Mouse (Mus musculus): ENCODE measurements around the gene Urb1. TPM values are rescaled to one million over a fixed set of nuclear protein-coding genes. Genes with fewer than 3 reads are reported as not detected.

Urb1 gene
- 5.6 and 6.2 TPM in 2 replicates for polyA plus RNA-seq (2015; fragmentation: Nextera tagmentation; extraction: Ambion mirVana)

DNA sequence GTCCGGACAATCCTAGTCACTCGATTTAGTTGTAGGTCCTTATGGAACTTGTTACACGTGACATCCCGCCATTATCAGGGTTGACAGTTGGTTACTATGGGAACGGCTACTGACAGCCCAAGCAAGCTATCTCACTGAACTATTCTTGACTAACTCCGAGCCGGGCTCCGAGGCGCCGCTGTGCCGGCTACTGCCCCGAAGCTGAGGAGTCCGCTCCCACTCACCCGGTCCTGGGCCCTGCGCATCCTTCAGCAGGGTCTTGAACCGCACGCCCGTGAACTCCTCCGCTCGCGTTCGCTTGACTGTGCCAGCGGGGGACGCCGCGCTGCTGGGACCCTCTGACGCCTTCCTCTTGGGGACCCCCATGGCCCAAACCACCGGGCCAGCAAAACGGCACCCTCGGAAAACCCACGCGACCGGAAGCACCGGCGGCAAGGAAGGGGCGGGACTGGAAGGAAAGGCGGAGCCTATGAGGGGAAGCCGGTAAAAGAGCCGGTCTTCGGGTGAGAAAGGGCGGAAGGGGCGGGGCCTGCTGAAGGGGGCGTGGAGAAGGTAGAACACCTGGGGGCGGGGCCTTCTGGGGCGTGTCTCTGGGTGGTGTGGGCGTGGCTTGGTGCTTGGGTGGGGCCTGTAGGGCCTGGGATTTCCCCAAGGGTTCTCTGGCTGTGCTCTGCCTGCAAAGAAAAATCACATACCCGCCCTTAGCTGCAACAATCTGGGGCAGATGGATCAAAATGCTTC, at the start of gene Urb1:
TSS of gene Urb1 (minus strand) at position 439 of the 741 bp plus-strand sequence.
- WGBS = under 1% methylated on average over 47 of the region's 47 CpGs
- H3K4me3 ChIP-seq (ENCODE audit: low read length) = peak within 1 kb of the TSS; percentile 87
- H3K9me3 ChIP-seq (ENCODE audit: control insufficient read depth, low read length) = no peaks in the 10 kb centered on the region
- H3K9ac ChIP-seq (ENCODE audit: low read depth, low read length) = peak within 1 kb of the TSS; percentile 62
- H3K27ac ChIP-seq (ENCODE audit: low read length) = peak within 1 kb of the TSS; percentile 62
- no peaks in the 10 kb centered on the region for H3K27me3 ChIP-seq (replicated peaks; ENCODE audit: control insufficient read depth, insufficient read depth, low read length)
- no peaks in the 10 kb centered on the region for H3K36me3 ChIP-seq (ENCODE audit: control insufficient read depth, insufficient read depth, low read length)
- peak within 1 kb of the TSS; percentile 62 for H3K4me2 ChIP-seq (ENCODE audit: low read depth, low read length)
- ATAC-seq = peak; percentile 97
- peaks cover 4% of the 10 kb centered on the region; the same call in 1 of the 2 replicates for H3K4me1 ChIP-seq (ENCODE audit: control insufficient read depth, insufficient read depth, low read length)

GRCm38 (mm10) chr16:90858206-90858605, 48.0 kb upstream of the Urb1 start:
- no peak for ATAC-seq
- Histone ChIP-seq H3K36me3 (ENCODE audit: control insufficient read depth, insufficient read depth, low read length) (no peaks in the 10 kb centered on the region), H3K9me3 (ENCODE audit: control insufficient read depth, low read length) (no peaks in the 10 kb centered on the region), H3K27me3 (replicated peaks; ENCODE audit: control insufficient read depth, insufficient read depth, low read length) (no peaks in the 10 kb centered on the region), H3K4me3 (ENCODE audit: low read length) (no peak overlapping the region), H3K4me1 (ENCODE audit: control insufficient read depth, insufficient read depth, low read length) (no peaks in the 10 kb centered on the region), H3K9ac (ENCODE audit: low read depth, low read length) (no peak overlapping the region), H3K4me2 (ENCODE audit: low read depth, low read length) (no peak overlapping the region), H3K27ac (ENCODE audit: low read length) (no peak overlapping the region)
- 72% methylated on average over 4 of the region's 4 CpGs for WGBS

DNA sequence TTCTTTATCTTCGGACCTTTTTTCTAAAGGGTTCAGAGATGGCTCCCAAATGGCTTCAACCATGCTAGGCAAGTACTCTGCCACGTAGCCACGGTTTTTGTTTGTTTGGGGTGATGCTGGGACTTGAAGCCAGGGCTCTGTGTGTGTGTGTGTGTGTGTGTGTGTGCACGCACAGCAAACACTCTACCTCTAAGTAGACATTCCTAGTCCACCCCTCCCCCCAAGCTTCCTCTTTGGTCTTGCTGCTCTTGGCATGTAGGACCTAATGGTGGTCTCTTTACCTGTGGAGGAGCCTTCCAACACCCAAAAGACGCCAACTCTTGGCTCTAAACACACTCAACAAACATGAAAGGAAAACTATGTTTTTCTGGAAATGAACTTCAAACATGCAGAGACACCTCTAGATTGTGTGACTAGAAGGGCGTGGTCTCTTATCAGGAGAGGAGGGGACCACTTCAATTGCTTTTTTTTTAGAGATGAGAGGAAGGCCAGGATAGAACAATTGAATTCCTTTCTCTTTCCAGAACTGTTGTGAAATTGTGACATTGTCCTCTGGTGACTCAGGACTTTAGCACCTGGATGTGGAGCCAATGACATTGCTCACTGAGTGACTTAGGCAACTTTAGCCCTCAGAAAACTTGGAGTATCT, 46.5 kb upstream of the Urb1 start:
- Histone ChIP-seq H3K4me1 (ENCODE audit: control insufficient read depth, insufficient read depth, low read length) (no peaks in the 10 kb centered on the region), H3K4me3 (ENCODE audit: low read length) (no peak overlapping the region), H3K9me3 (ENCODE audit: control insufficient read depth, low read length) (no peaks in the 10 kb centered on the region), H3K27ac (ENCODE audit: low read length) (no peak overlapping the region), H3K36me3 (ENCODE audit: control insufficient read depth, insufficient read depth, low read length) (no peaks in the 10 kb centered on the region), H3K4me2 (ENCODE audit: low read depth, low read length) (no peak overlapping the region), H3K9ac (ENCODE audit: low read depth, low read length) (no peak overlapping the region), H3K27me3 (replicated peaks; ENCODE audit: control insufficient read depth, insufficient read depth, low read length) (no peaks in the 10 kb centered on the region)
- 75% methylated on average over 6 of the region's 6 CpGs for WGBS
- no peak for ATAC-seq

- no peak for ATAC-seq
- no peaks in the 10 kb centered on the region for H3K27me3 ChIP-seq (replicated peaks; ENCODE audit: control insufficient read depth, insufficient read depth, low read length)
- H3K9me3 ChIP-seq (ENCODE audit: control insufficient read depth, low read length) = no peaks in the 10 kb centered on the region
- no peaks in the 10 kb centered on the region for H3K4me1 ChIP-seq (ENCODE audit: control insufficient read depth, insufficient read depth, low read length)
- 67% methylated on average over 11 of the region's 11 CpGs for WGBS
- H3K9ac ChIP-seq (ENCODE audit: low read depth, low read length) = no peak overlapping the region
- H3K27ac ChIP-seq (ENCODE audit: low read length) = no peak overlapping the region
- no peak overlapping the region for H3K4me3 ChIP-seq (ENCODE audit: low read length)
- no peak overlapping the region for H3K4me2 ChIP-seq (ENCODE audit: low read depth, low read length)
- no peaks in the 10 kb centered on the region for H3K36me3 ChIP-seq (ENCODE audit: control insufficient read depth, insufficient read depth, low read length)
These were observed 41.6 kb upstream of the Urb1 start for GRCm38 (mm10) chr16:90851621-90852334.

DNA sequence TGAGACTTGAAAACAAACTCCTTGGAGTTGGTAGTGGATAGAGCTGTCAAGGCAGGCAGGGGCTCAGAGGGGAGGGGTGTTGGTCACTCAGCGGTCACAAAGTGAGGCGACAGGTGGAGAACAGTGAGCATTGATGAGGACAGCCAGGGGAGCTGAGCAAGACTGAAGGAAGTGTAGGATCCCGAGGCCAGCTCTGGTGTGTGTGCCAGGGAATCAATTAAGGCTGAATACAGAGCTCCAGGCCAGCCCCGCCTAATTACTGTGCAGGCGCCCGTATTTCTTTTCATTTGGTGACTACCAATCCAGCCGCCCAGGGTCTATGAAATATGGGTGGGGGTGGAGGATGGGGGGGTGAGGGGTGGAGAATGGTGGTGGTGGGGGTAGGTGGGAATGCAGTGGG, 40.7 kb upstream of the Urb1 start:
- no peaks in the 10 kb centered on the region for H3K4me1 ChIP-seq (ENCODE audit: control insufficient read depth, insufficient read depth, low read length)
- no peak for ATAC-seq
- H3K27me3 ChIP-seq (replicated peaks; ENCODE audit: control insufficient read depth, insufficient read depth, low read length) = no peaks in the 10 kb centered on the region
- H3K36me3 ChIP-seq (ENCODE audit: control insufficient read depth, insufficient read depth, low read length) = no peaks in the 10 kb centered on the region
- H3K27ac ChIP-seq (ENCODE audit: low read length) = no peak overlapping the region
- no peak overlapping the region for H3K4me3 ChIP-seq (ENCODE audit: low read length)
- no peak overlapping the region for H3K4me2 ChIP-seq (ENCODE audit: low read depth, low read length)
- no peak overlapping the region for H3K9ac ChIP-seq (ENCODE audit: low read depth, low read length)
- H3K9me3 ChIP-seq (ENCODE audit: control insufficient read depth, low read length) = no peaks in the 10 kb centered on the region
- 62% methylated on average over 7 of the region's 7 CpGs for WGBS

GRCm38 (mm10) chr16:90849262-90849661, 39.0 kb upstream of the Urb1 start:
- WGBS = 47% methylated on average over 12 of the region's 12 CpGs
- Histone ChIP-seq H3K9ac (ENCODE audit: low read depth, low read length) (no peak overlapping the region), H3K4me2 (ENCODE audit: low read depth, low read length) (no peak overlapping the region), H3K9me3 (ENCODE audit: control insufficient read depth, low read length) (no peaks in the 10 kb centered on the region), H3K36me3 (ENCODE audit: control insufficient read depth, insufficient read depth, low read length) (no peaks in the 10 kb centered on the region), H3K4me1 (ENCODE audit: control insufficient read depth, insufficient read depth, low read length) (no peaks in the 10 kb centered on the region), H3K27ac (ENCODE audit: low read length) (no peak overlapping the region), H3K4me3 (ENCODE audit: low read length) (no peak overlapping the region), H3K27me3 (replicated peaks; ENCODE audit: control insufficient read depth, insufficient read depth, low read length) (no peaks in the 10 kb centered on the region)
- no peak for ATAC-seq

GRCm38 (mm10) chr16:90848697-90849096, 38.5 kb upstream of the Urb1 start:
- no peak for ATAC-seq
- Histone ChIP-seq H3K27me3 (replicated peaks; ENCODE audit: control insufficient read depth, insufficient read depth, low read length) (no peaks in the 10 kb centered on the region), H3K4me1 (ENCODE audit: control insufficient read depth, insufficient read depth, low read length) (no peaks in the 10 kb centered on the region), H3K36me3 (ENCODE audit: control insufficient read depth, insufficient read depth, low read length) (no peaks in the 10 kb centered on the region), H3K9ac (ENCODE audit: low read depth, low read length) (no peak overlapping the region), H3K4me2 (ENCODE audit: low read depth, low read length) (no peak overlapping the region), H3K9me3 (ENCODE audit: control insufficient read depth, low read length) (no peaks in the 10 kb centered on the region), H3K4me3 (ENCODE audit: low read length) (no peak overlapping the region), H3K27ac (ENCODE audit: low read length) (no peak overlapping the region)
- 67% methylated on average over 7 of the region's 7 CpGs for WGBS

DNA sequence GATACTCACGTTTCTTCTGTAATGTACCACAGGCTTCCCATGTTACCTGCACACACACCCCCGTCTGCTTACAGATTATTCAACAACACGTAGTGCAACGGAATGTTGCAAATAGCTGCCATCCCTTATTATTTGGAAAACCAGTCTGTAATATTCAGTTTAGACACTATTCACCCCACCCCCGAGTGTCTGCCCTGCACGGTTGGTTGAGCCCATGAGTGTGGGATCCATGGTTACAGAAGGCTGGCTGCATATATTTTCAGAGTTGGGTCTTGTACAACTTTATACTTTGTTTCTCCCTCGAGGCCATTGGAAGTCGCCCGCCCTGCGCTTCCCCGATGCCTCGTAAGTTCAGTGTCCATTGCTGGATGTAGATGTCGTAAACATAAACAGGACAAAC, 35.4 kb upstream of the Urb1 start:
- no peak for ATAC-seq
- H3K9me3 ChIP-seq (ENCODE audit: control insufficient read depth, low read length) = no peaks in the 10 kb centered on the region
- no peaks in the 10 kb centered on the region for H3K4me1 ChIP-seq (ENCODE audit: control insufficient read depth, insufficient read depth, low read length)
- WGBS = 83% methylated on average over 13 of the region's 13 CpGs
- H3K36me3 ChIP-seq (ENCODE audit: control insufficient read depth, insufficient read depth, low read length) = no peaks in the 10 kb centered on the region
- no peak overlapping the region for H3K4me2 ChIP-seq (ENCODE audit: low read depth, low read length)
- no peak overlapping the region for H3K27ac ChIP-seq (ENCODE audit: low read length)
- no peak overlapping the region for H3K4me3 ChIP-seq (ENCODE audit: low read length)
- H3K9ac ChIP-seq (ENCODE audit: low read depth, low read length) = no peak overlapping the region
- no peaks in the 10 kb centered on the region for H3K27me3 ChIP-seq (replicated peaks; ENCODE audit: control insufficient read depth, insufficient read depth, low read length)

DNA sequence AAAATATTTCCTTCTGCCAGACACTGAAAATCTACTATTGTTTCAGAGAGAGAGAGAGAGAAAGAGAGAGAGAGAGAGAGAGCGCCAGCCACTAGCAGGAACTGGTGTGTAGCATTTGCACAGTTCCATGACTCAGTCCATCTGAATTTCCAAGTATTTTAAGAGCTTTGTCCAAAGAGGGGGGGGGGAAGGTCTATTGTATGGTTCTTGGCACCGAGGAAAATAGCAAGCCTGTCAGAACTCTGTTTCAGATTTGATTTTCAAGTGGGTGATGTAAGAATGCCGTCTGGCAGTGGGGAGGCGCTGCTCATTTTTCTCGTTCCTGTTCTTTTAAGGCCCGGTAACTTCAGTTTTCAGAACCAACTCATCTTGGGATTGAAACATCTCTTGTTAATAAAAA, 34.8 kb upstream of the Urb1 start:
- no peak overlapping the region for H3K9ac ChIP-seq (ENCODE audit: low read depth, low read length)
- no peaks in the 10 kb centered on the region for H3K9me3 ChIP-seq (ENCODE audit: control insufficient read depth, low read length)
- H3K27ac ChIP-seq (ENCODE audit: low read length) = no peak overlapping the region
- H3K4me1 ChIP-seq (ENCODE audit: control insufficient read depth, insufficient read depth, low read length) = no peaks in the 10 kb centered on the region
- no peak overlapping the region for H3K4me2 ChIP-seq (ENCODE audit: low read depth, low read length)
- WGBS = 72% methylated on average over 6 of the region's 6 CpGs
- no peaks in the 10 kb centered on the region for H3K36me3 ChIP-seq (ENCODE audit: control insufficient read depth, insufficient read depth, low read length)
- no peak for ATAC-seq
- H3K4me3 ChIP-seq (ENCODE audit: low read length) = no peak overlapping the region
- no peaks in the 10 kb centered on the region for H3K27me3 ChIP-seq (replicated peaks; ENCODE audit: control insufficient read depth, insufficient read depth, low read length)
